Mouse (Mus musculus) frontal cortex, postnatal 36 days (tissue): ENCODE measurements at regions not wholly inside any gene's neighbourhood (a gene's known extent, or its start where the extent isn't known, plus 50 kb on each side); places are given as distances from the start of the nearest gene placed in this dataset.
A peak's percentile ranks its signal among the peaks of the same experiment; 100 is the strongest.
"Not testable (repeated sequence)": the region's sequence is repeated elsewhere in the genome, so short reads cannot be mapped to it uniquely, and the experiment has no call there.

ENCODE experiments used
- DNase-seq, 2 experiments: peaks; one replicate each; pipeline ENCODE4 v3.0.0; 2022; ENCODE audit warnings: low spot score in 2 of 2

DNA sequence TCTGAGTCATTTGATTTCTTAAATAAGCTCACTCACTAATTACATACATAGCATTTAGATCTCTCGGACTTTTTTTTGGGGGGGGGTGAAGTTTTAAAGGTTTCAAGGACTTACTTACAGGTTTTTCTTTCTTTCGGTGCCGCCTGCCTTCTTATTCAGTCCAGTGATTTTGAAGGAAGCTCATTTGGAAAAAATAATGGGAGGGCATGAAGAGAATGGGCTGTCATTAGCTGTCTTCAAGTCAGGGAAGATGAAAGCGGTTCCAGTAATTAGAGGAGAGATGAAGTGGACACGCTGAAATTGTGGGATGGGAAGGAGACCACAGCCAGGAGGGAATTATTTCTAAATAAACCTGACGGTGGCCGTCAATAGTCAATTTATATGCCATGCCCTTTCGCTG, 108.6 kb upstream of the Klf3 start:
- no peak for DNase-seq

DNA sequence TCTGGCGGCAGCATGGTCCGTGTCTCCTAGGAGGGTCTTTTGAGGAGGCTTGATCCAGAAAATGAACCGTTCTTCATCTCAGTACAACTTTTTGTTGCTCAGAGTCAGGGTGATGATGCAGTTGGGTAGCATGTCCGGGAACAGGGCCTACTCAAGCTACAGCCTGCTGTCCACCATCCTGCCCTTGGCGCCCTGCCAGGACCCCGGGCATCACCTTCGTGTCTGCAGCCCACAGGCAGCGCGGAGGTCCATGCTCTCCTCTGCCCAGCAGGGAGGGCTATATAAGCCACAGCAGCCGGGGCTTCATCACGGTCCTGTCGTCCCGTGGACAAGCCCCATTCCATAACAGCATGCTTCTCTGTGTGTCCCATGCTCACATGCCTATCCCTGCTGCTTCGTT, 107.1 kb upstream of the Klf3 start:
- no peak for DNase-seq

- DNase-seq = no peak
Measured at GRCm38 (mm10) chr5:64697466-64697865, 105.7 kb upstream of the Klf3 start.

- no peak for DNase-seq
Measured at GRCm38 (mm10) chr5:64698458-64699116, 104.6 kb upstream of the Klf3 start.

- DNase-seq = no peak
Measured at GRCm38 (mm10) chr5:64700030-64700429, 103.2 kb upstream of the Klf3 start.

DNA sequence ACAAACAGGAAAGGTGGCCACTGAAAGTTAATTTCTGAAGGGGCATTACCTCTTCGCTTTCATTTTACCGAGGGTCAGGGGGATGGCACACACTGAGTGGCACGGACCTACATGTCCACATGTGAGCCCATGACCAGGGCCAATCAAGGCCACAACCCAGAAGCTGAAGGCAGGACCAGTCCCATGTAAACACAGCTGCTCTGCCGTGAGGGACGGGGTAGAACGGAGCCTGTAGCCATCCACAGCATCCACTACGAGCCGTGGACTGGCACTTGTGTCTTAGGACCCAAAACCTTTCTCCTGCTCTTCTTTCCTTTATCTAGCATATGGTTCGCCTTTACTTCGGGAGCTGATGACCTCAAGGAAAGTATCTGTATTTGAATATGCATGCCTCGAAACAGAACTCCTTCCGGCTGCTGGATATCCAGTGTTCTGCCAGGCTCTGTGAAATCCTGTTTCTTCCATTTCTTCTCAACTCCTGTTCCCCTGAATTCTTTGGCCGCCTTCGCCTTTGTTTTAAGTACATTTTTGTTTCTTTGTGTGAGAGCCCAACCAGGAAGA, 101.9 kb upstream of the Klf3 start:
- no peak for DNase-seq

DNA sequence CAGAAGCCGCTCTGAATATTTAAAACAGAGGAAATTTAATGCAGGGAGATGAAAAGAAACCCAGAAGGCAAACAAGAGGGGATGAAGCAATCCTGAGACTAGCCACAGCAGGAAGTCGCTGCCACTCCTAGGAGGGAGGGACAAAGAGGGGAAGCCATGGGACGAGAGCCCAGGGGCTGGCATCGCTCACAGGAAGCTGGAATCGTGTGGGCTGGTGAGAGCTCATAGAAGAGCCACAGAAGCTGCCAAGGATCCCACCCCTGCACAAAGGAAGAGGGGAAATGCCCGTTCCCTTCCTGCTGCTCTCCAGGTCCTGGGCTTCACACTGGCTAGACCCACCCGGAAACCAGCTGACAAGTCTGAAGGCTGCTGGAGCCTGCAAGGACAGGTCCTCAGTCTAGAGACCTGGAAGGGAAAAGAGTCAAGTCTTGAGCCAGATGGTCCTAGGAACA, 101.4 kb upstream of the Klf3 start:
- DNase-seq = peak; percentile 72 to 83

DNA sequence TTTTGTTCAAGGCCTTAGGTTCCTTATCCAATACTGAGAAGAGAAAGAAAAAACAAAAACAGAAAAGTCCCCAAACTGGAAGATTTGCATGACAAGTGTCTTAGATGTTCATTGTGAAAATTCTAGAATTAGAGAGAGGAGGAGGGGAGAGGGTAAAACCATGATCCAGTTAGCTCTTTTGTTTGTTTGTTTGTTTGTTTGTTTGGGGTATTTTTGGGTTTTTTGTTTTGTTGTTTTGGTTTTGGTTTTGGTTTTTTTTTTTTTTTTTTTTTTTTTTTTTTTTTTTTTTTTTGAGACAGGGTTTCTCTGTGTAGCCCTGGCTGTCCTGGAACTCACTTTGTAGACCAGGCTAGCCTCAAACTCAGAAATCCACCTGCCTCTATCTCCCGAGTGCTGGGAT, 100.8 kb upstream of the Klf3 start:
- DNase-seq = not testable (repeated sequence)

- peak; percentile 38 to 42 for DNase-seq
Measured at GRCm38 (mm10) chr5:64703091-64703872, 99.9 kb upstream of the Klf3 start.

DNA sequence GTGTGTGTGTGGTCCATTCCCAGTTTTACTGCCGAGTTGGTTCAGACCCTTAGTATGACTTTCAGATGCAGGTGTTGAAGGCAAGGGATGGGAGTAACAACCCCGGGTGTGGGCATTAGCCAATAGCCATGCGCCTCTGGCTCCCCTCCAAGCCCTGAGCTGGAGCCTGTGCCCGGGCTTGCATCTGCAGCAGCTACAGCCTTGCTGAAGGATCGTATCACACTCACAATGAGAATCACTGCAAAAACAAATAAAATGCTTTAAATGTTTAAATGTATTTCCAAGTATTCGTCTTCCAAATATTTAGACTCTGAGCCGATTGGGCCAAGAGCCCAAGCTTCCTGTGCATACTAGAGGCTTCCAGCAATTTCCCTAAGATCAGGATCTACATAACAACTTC, 99.0 kb upstream of the Klf3 start:
- peak; percentile 30 to 48 for DNase-seq

- DNase-seq = no peak
Measured at GRCm38 (mm10) chr5:64706586-64706985, 96.6 kb upstream of the Klf3 start.

DNA sequence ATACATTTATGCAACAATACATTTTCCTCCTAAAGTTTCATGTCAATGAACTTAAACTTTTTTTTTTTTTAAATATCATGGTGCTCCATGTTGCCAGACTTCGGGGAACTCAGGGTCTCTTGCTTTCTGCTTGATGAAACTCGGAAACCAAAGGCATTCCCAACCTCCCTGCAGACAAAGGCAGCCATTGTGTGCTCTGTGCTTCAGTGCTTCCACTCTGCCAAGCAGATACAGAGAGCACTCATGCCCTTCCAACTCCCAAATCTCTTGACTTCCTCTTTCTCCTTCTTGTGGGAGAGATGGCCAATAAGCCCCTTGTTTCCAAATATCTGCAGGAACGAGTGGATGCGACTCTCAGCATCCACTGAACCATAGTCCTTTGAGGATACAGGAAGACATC, 94.0 kb upstream of the Klf3 start:
- DNase-seq = no peak

- no peak for DNase-seq
Measured at GRCm38 (mm10) chr5:64710236-64710635, 93.0 kb upstream of the Klf3 start.

GRCm38 (mm10) chr5:64710968-64711367, 92.2 kb upstream of the Klf3 start:
- DNase-seq = no peak

- DNase-seq = no peak
Measured at GRCm38 (mm10) chr5:64714221-64714653, 89.0 kb upstream of the Klf3 start.

DNA sequence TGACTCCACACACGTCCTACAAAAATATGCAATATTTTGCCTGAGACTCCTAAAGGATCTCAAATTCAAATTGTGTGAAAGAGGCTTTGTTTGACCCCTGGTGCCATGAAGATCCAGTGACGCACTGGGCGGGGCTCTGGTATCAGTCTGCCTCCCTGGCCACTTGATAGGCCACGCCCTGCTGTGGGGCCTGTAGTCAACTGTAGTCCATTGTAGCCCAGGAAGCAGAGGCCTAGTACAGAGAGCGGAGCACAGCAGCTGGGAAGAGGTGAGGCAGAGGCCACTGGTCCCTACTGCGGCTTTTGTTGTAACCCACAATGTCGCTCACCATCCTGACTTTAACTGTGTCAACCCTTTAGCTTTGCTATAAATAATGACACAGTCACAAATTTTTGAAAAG, 88.5 kb upstream of the Klf3 start:
- DNase-seq = no peak

DNA sequence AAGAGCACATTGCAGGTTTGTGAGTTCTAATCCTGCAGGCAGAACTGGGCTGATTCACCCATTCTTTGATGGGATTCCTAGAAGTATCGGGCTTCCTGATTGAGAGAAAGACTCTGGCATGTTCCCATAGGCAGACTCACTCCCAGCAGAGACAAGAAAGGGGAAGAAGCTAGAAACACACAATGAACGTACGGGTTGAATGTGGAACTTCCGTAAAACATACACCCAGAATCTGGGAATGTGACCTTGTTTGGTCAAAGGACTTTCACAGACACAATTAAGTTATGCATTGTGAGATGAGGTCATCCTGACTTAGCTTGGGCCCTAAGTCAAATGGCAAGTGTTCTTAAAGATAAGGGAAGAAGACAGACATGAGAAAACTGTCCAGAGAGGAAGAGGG, 86.6 kb upstream of the Klf3 start:
- DNase-seq = no peak

GRCm38 (mm10) chr5:64722211-64722610, 81.0 kb upstream of the Klf3 start:
- no peak for DNase-seq

DNA sequence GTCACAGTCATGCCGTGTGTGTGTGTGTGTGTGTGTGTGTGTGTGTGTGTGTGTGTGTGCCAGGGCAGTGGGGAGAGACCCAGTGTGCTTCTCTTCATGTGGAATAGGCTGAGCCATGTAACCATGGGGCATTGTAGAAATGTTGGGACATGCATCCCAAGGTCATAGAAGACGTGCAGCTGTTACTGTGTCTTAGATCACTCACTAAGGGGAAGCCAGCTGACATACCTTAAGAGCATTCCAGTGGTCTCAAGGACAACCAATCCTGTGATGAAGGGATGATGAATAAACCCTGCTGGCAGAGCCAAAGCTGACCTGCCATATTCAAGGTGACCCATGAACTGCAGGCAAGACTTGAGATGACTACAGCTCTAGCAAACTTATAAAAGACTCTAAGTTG, 75.3 kb upstream of the Klf3 start:
- no peak for DNase-seq

DNA sequence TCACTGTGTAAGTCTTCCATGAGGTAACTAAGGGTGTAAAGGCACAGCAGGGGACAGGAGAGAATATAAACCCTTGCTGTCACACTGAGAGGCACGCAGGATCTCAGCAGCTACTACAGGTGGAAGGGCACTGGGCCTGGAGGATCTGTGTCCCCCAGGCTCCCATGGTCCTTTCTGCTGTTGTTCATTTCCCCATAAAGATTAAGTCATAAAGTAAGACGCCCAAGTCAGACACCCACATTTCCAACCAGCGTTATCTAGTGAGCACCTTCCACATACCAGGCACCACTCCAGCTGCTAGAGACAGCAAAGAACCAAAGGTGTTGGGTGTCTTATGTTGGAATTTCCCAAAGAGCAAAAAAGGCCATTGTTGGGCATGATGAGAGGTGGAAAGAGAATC, 70.8 kb upstream of the Klf3 start:
- no peak for DNase-seq

GRCm38 (mm10) chr5:64736985-64737384, 66.2 kb upstream of the Klf3 start:
- no peak for DNase-seq

DNA sequence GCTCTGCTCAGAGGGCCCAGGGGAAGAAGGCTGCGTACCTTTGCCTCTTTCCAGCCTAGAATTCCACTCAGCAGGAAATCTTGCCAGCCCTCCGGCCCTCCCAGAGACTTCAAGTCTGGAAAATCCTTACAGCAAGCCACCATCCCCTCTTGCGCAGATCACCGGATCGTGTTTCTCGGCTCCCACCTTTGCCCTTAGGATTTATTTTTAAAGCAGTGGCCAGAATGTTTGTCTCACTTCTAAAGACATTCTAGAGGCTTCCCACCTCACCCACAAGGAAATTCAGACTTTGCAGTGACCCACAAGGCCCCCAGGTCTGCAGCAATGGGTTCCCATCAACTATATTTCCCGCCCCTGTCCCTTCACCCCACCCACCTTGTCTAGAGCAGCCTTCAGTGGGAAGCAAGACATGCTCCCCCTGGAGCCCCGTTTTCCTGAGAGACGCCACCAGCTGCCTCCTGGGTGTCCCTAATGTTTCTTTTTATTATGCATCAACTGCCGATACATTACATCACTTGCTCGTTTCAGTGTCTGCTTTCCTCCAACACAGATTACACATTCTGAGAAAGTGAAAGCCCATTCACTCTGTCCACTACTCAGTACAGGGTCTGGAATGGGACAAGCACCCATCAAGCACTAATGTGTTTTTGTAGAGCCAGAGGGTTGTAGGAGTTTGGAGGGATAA, 65.0 kb upstream of the Klf3 start:
- DNase-seq = no peak
